Mouse (Mus musculus) lung, embryonic 14.5 days (tissue): ENCODE results near the gene Cnot10. TPM values are rescaled to one million over a fixed set of nuclear protein-coding genes. Genes with fewer than 3 reads are reported as not detected.
A peak's percentile ranks its signal among the peaks of the same experiment; 100 is the strongest.

Experiments
- ATAC-seq: fragments of 200-750 bp; cut with Nextera tagmentation; 2 replicates; pipeline ENCODE4 v1.8.0; 2017; ENCODE audit warnings: mild to moderate bottlenecking, moderate TSS enrichment, moderate library complexity; ENCODE audit not compliant: insufficient read depth
- DNase-seq: peaks from one replicate; pipeline ENCODE4 v3.0.0-alpha.2; 2015
- H3K27ac ChIP-seq: fragments of 300-500 bp; sonication (generic); 2 replicates; pipeline ENCODE4 v1.5.1; 2014; ENCODE audit warnings: low read depth, mild to moderate bottlenecking, moderate library complexity
- H3K27me3 ChIP-seq: fragments of 300-500 bp; sonication (generic); 2 replicates; pipeline ENCODE4 v1.6.1; 2014; ENCODE audit warnings: low read length, control low read depth; ENCODE audit not compliant: insufficient read depth
- H3K36me3 ChIP-seq: fragments of 300-500 bp; sonication (generic); 2 replicates; pipeline ENCODE4 v1.6.1; 2014; ENCODE audit warnings: control low read depth; ENCODE audit not compliant: insufficient read depth
- H3K4me1 ChIP-seq: fragments of 300-500 bp; sonication (generic); 2 replicates; pipeline ENCODE4 v1.6.1; 2014; ENCODE audit warnings: antibody characterized with exemption, control low read depth; ENCODE audit not compliant: insufficient read depth
- H3K4me2 ChIP-seq: fragments of 300-500 bp; sonication (generic); 2 replicates; pipeline ENCODE4 v1.6.1; 2014; ENCODE audit warnings: mild to moderate bottlenecking
- H3K4me3 ChIP-seq: fragments of 300-500 bp; sonication (generic); 2 replicates; pipeline ENCODE4 v1.5.1; 2014; ENCODE audit warnings: low read depth, low read length
- H3K9ac ChIP-seq: fragments of 300-500 bp; sonication (generic); 2 replicates; pipeline ENCODE4 v1.6.1; 2014
- H3K9me3 ChIP-seq: fragments of 300-500 bp; sonication (generic); 2 replicates; pipeline ENCODE4 v1.6.1; 2016; ENCODE audit warnings: low read depth, low read length, control low read depth
- CTCF ChIP-seq: IDR thresholded peaks from 2 replicates; pipeline ENCODE4 v1.5.1; 2016; ENCODE audit warnings: antibody characterized with exemption, low read depth
- WGBS: fragments of 180-500 bp; shearing (Covaris S2); extraction: QIAGEN DNeasy Blood & Tissue Kit; methylation state at CpG from one replicate; pipeline ENCODE4 v1.1.7; 2014; 5-methylcytosine and 5-hydroxymethylcytosine counted together
- polyA plus RNA-seq: library from polyadenylated mRNA; unstranded; fragments of >200 nt; fragmentation: Nextera tagmentation; extraction: Ambion mirVana; gene quantifications from 2 replicates; pipeline ENCODE4 v1.2.1, GENCODE M21; 2014

Cnot10 gene
- polyA plus RNA-seq, 1 experiment from 2014 or later: 66.6 TPM

DNA sequence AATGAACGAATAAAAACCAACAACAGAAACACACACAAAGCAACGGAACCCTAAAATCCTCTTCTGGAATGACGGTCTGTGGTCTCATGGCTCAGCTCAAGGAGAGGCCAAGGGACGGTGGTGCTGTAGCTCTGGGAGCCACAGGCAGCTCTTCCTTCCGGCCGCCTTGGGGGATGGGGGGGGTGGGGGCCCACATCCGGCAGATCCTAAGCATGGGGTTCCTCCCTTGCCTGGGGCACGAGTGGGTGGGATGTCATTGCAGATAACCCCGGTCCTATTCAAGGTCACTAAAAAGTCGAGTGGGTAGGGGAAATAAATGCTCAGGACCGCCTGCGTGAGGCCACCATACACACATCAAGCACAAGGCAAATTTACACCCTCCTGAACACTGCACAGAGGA, 93.2 kb downstream of the Cnot10 start:
- Histone ChIP-seq H3K4me3 (no peak overlapping the region), H3K4me1 (peaks cover 55% of the 10 kb centered on the region), H3K9ac (no peak overlapping the region), H3K27ac (peak overlapping the region; percentile 89), H3K36me3 (no peaks in the 10 kb centered on the region), H3K9me3 (no peaks in the 10 kb centered on the region), H3K4me2 (peak overlapping the region; percentile 10; the same call in 1 of the 2 replicates), H3K27me3 (no peaks in the 10 kb centered on the region)
- 47% methylated on average over 12 of the region's 12 CpGs for WGBS
- no peak for TF ChIP-seq CTCF
- no peak for ATAC-seq
- no peak for DNase-seq

DNA sequence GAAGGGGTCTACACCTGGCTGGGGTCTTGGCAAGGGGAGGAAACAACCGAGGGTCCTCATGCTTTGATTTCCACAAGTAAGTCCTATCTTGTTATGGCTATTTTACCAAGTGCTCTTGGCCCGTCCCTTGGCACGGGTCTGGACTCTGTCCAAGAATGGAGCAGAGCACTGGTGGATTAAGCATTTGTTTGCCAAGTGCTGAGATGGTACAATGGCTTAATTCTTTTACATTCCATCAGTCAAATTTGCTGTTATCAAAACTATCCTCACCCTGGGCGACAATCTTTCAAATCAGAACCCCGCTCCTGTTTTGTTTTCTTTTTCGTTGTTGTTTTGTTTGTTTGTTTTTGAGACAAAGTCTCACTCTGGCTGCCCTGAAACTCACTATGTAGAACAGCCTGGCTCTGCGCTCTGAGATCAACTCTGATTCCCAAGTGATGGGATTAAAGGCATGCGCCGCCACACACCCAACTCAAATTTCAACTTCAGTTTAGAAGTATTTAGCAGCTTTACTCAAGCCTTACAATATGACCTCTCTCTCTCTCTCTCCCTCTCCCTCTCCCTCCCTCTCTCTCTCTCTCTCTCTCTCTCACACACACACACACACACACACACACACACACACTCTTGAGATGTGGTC, 95.1 kb downstream of the Cnot10 start:
- H3K27me3 ChIP-seq: no peaks in the 10 kb centered on the region
- peak; percentile 72 for DNase-seq
- no peak overlapping the region for H3K9ac ChIP-seq
- no peaks in the 10 kb centered on the region for H3K36me3 ChIP-seq
- 27% methylated on average over 9 of the region's 9 CpGs for WGBS
- no peaks in the 10 kb centered on the region for H3K9me3 ChIP-seq
- H3K4me2 ChIP-seq: peak overlapping the region; percentile 28
- peaks cover 46% of the 10 kb centered on the region for H3K4me1 ChIP-seq
- no peak for TF ChIP-seq CTCF
- no peak for ATAC-seq
- no peak overlapping the region for H3K4me3 ChIP-seq
- peak overlapping the region; percentile 89 for H3K27ac ChIP-seq

DNA sequence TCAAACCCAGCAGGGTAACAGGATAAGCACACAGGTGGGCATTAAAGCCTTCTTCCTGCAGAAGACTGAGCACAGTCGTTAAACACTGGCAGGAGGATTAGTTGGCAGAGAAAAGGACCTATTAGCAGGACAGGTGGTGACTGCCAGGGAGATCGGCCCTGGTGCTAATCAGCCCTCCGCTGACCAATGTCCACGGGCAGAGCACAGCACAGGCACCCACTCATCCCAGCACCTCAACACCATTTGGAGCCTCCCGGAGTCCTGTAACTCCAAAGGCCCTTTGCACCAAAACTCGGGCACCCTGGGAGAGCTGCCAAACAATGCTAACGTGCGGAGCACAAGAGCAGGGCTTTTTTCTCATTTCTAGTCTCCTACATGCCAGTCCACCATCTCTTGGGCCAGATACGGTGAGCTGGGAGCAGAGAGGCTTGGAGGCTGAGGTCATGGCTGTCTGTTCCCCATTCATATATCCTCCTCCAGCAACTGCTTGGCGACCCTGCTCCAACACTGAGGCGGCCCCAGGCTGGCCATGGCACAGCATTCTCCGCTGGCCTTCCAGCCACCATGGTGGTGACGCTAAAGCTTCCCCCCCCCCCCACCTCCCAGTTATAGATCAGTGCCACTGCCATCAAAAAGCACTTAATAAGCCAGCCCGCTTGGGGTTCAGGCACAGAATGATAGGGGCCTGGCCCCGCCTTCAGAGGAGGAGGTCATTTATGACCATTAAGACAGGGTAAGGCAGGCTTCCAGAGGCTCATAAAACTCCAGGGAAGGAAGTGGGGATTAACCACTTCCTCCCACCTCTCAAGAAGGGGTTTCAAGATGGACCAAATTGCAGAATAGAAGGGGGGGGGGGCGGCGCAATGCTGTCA, 95.9 kb downstream of the Cnot10 start:
- H3K4me2 ChIP-seq: peak overlapping the region; percentile 28

DNA sequence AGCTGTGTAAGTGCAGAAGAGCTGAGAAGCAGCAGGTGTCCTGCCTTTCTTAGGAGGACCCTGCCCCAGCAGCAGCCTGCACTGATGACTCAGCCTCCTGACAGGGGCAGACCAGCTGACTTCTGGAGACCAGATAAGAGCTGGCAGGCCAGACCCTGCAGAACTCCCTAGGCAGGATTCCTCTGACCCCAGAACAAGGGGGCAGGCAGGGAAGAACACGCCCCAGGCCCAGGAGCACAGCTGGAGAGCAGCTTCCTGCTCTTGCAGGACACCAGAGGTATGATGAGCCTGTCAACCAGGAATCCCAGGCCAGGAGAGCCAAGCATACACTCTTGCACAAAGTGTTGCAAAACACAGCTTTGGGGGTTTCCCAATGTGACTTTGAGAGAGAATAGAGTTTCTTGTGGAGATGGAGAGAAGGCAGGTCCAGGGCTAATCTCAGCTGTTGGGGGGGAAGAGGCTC, 98.7 kb downstream of the Cnot10 start:
- Histone ChIP-seq H3K27ac (no peak overlapping the region), H3K4me1 (peaks cover 34% of the 10 kb centered on the region)
- no peak for TF ChIP-seq CTCF

More for the DNA sequence above, 95.9 kb downstream of the Cnot10 start:
- ATAC-seq (0 out of 2 replicates have a peak, but pooled peaks have one; percentile 6), DNase-seq (no peak)
- H3K36me3 ChIP-seq: no peaks in the 10 kb centered on the region
- H3K4me1 ChIP-seq: peaks cover 46% of the 10 kb centered on the region
- no peaks in the 10 kb centered on the region for H3K9me3 ChIP-seq
- H3K27ac ChIP-seq: peak overlapping the region; percentile 89
- no peak overlapping the region for H3K9ac ChIP-seq
- H3K27me3 ChIP-seq: no peaks in the 10 kb centered on the region
- WGBS: 44% methylated on average over 16 of the region's 17 CpGs
- no peak for TF ChIP-seq CTCF
- no peak overlapping the region for H3K4me3 ChIP-seq

DNA sequence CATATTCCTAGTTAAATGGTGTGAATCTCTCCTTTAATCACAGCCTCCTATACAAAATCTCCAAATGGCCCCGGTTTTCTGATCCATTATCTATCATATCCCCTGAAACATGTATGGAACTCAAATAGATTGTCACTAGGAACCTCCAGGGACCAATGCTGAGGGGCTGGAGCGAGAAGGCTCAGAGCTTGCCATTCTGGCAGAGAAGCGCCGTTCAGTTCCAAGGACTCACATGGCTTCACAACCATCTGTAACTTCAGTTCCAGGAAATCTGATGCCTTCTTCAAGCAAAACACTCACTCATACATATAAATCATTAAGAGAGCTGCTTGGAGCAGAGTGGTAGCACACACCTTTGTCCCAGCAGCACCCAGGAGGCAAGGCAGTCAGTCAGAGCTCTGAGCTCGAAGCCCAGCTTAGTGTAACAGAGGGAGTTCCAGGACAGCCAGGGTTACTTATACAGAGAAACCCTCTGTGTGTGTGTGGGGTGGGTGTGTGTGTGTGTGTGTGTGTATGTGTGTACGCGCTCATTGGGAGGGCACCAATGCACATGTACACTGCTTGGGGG, 100.9 kb downstream of the Cnot10 start:
- Histone ChIP-seq H3K36me3 (no peaks in the 10 kb centered on the region), H3K27ac (no peak overlapping the region), H3K9ac (no peak overlapping the region), H3K27me3 (no peaks in the 10 kb centered on the region), H3K4me3 (no peak overlapping the region), H3K4me2 (no peak overlapping the region), H3K9me3 (no peaks in the 10 kb centered on the region), H3K4me1 (peaks cover 16% of the 10 kb centered on the region)
- DNase-seq (peak; percentile 22), ATAC-seq (no peak)
- 61% methylated on average over 7 of the region's 7 CpGs for WGBS
- no peak for TF ChIP-seq CTCF

More for the DNA sequence above, 98.7 kb downstream of the Cnot10 start:
- Histone ChIP-seq H3K36me3 (no peaks in the 10 kb centered on the region), H3K4me2 (no peak overlapping the region), H3K9ac (no peak overlapping the region; the same call in 1 of the 2 replicates), H3K27me3 (no peaks in the 10 kb centered on the region), H3K9me3 (no peaks in the 10 kb centered on the region), H3K4me3 (no peak overlapping the region)
- ATAC-seq (no peak), DNase-seq (no peak)
- 20% methylated on average over 1 of the region's 1 CpGs for WGBS

DNA sequence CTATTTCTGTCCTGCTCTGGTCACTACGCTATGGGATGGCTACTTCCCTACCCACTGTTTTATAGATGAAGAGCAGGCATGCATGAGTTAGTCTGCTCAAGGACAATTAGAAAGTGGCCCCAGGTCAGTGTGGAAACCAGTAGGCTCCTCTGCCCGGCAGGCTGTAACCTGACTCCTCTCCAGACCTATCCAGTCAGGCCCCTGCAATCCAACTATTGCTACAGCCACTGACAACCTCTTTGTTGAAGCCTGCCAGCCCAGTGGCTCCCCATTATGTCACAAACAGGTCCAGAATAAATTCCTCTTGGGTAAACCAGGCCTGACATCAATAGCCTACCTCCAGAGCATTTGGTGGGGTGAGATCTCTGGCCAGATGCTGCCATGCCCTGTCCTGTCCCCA, 103.4 kb downstream of the Cnot10 start:
- DNase-seq: no peak
- peak overlapping the region; percentile 42; the same call in 1 of the 2 replicates for H3K27ac ChIP-seq
- peak; percentile 59; the same call in 1 of the 2 replicates for ATAC-seq

More for the DNA sequence above, 103.4 kb downstream of the Cnot10 start:
- peaks cover 9% of the 10 kb centered on the region for H3K4me1 ChIP-seq
- 38% methylated on average over 2 of the region's 2 CpGs for WGBS
- no peak for TF ChIP-seq CTCF
- H3K4me2 ChIP-seq: no peak overlapping the region
- H3K4me3 ChIP-seq: no peak overlapping the region
- H3K9me3 ChIP-seq: no peaks in the 10 kb centered on the region
- no peaks in the 10 kb centered on the region for H3K36me3 ChIP-seq
- no peaks in the 10 kb centered on the region for H3K27me3 ChIP-seq
- no peak overlapping the region for H3K9ac ChIP-seq

Other genes starting within 250 kb of the Cnot10 start
- 156 and 163 TPM in 2 replicates for gene Crtap, start 249.5 kb downstream of the Cnot10 start, polyA plus RNA-seq
- 41.9 and 43.5 TPM in 2 replicates for gene Glb1, start 239.1 kb downstream of the Cnot10 start, polyA plus RNA-seq
- 4.0 and 4.1 TPM in 2 replicates for gene Tmppe, start 239.1 kb downstream of the Cnot10 start, polyA plus RNA-seq
- gene Ccr4, start 135.3 kb downstream of the Cnot10 start, polyA plus RNA-seq: not detected in 2 replicates
- 0.27 TPM in 1 of 2 replicates, not detected in the other for gene C130032M10Rik, start 124.5 kb downstream of the Cnot10 start, polyA plus RNA-seq
- gene Trim71, start 75.8 kb downstream of the Cnot10 start, polyA plus RNA-seq: 1.4 and 1.5 TPM in 2 replicates
- 49.9 and 51.1 TPM in 2 replicates for gene Dync1li1, start 48.6 kb upstream of the Cnot10 start, polyA plus RNA-seq
- 57.4 and 57.7 TPM in 2 replicates for gene Cmtm6, start 90.9 kb upstream of the Cnot10 start, polyA plus RNA-seq
- 81.7 and 93.0 TPM in 2 replicates for gene Cmtm7, start 141.7 kb upstream of the Cnot10 start, polyA plus RNA-seq
- 75.4 and 81.5 TPM in 2 replicates for gene Cmtm8, start 204.0 kb upstream of the Cnot10 start, polyA plus RNA-seq